Mouse (Mus musculus) liver, embryonic 15.5 days (tissue): ENCODE data around the gene Ift46. TPM values are rescaled to one million over a fixed set of nuclear protein-coding genes. Genes with fewer than 3 reads are reported as not detected.
A peak's percentile ranks its signal among the peaks of the same experiment; 100 is the strongest.
"Not testable (repeated sequence)": the region's sequence is repeated elsewhere in the genome, so short reads cannot be mapped to it uniquely, and the experiment has no call there.

Experiments
- ATAC-seq: fragments of 200-750 bp; cut with Nextera tagmentation; 2 replicates; pipeline ENCODE4 v1.8.0; 2017; ENCODE audit warnings: moderate number of reproducible peaks, mild to moderate bottlenecking, moderate library complexity; ENCODE audit not compliant: insufficient read depth
- H3K27ac ChIP-seq: fragments of 300-500 bp; sonication (generic); replicated peaks from 2 replicates; pipeline ENCODE4 v1.5.1; 2015; ENCODE audit warnings: mild to moderate bottlenecking, inconsistent platforms
- H3K27me3 ChIP-seq: fragments of 300-500 bp; sonication (generic); 2 replicates; pipeline ENCODE4 v1.6.1; 2015; ENCODE audit warnings: mild to moderate bottlenecking, inconsistent platforms
- H3K36me3 ChIP-seq: fragments of 300-500 bp; sonication (generic); replicated peaks from 2 replicates; pipeline ENCODE4 v1.6.1; 2015; ENCODE audit warnings: moderate library complexity, mild to moderate bottlenecking, inconsistent platforms
- H3K4me1 ChIP-seq: fragments of 300-500 bp; sonication (generic); replicated peaks from 2 replicates; pipeline ENCODE4 v1.6.1; 2015; ENCODE audit warnings: inconsistent platforms
- H3K4me2 ChIP-seq: fragments of 300-500 bp; sonication (generic); 2 replicates; pipeline ENCODE4 v1.6.1; 2015; ENCODE audit warnings: moderate library complexity, mild to moderate bottlenecking, inconsistent platforms
- H3K4me3 ChIP-seq: fragments of 300-500 bp; sonication (generic); replicated peaks from 2 replicates; pipeline ENCODE4 v1.5.1; 2015; ENCODE audit warnings: mild to moderate bottlenecking, inconsistent platforms
- H3K9ac ChIP-seq: fragments of 300-500 bp; sonication (generic); 2 replicates; pipeline ENCODE4 v1.6.1; 2015; ENCODE audit warnings: moderate library complexity, mild to moderate bottlenecking, inconsistent platforms
- H3K9me3 ChIP-seq: fragments of 300-500 bp; sonication (generic); replicated peaks from 2 replicates; pipeline ENCODE4 v1.6.1; 2016; ENCODE audit warnings: inconsistent platforms
- WGBS: fragments of 180-500 bp; shearing (Covaris S2); methylation state at CpG from one replicate; pipeline ENCODE4 v1.1.7; 2015; ENCODE audit warnings: mixed read lengths; ENCODE audit not compliant: insufficient replicate concordance; 5-methylcytosine and 5-hydroxymethylcytosine counted together
- polyA plus RNA-seq: library from polyadenylated mRNA; unstranded; fragments of >200 nt; fragmentation: Nextera tagmentation; extraction: Ambion mirVana; gene quantifications from 2 replicates; pipeline ENCODE4 v1.2.1, GENCODE M21; 2015

The Ift46 gene
- polyA plus RNA-seq, 1 experiment from 2014 or later: 19.0 TPM

DNA sequence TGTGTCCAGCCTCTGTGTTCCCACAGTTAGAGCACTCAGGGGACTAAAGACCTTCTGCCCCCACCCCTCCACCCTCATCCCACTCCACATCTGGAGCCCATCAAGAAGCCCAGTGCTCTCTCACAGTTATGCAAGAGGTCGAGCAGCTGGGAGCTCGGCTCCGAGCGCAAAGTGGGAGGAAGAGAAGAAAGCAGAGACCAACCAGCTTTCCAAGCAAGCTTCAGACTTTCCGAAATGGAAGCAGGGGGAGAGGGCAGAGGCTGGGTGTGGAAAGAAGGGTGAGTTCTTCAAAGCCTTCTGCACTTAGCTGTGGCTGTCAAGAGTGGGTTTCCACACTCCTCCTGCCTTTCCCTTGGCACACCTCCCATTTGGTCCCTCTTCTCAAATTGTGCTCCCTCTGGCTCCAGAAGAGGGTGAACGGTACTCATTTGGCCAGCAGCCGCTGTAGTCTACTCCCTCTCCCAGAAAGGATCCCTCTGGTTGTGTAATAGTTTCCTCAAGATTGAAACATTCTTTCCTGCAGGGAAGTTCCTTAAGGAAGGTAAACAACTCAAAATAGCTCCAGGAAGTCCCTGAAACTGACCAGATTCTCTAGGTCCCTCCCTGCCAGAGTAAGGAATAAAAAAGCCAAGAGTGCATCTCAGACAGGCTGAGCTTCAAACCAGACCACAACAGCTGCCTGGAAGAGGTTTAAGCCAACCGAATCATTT, 30.3 kb upstream of the Ift46 start:
- H3K4me1 ChIP-seq: peaks cover 35% of the 10 kb centered on the region
- ATAC-seq: no peak
- no peaks in the 10 kb centered on the region for H3K9me3 ChIP-seq
- H3K36me3 ChIP-seq: peaks cover 4% of the 10 kb centered on the region
- H3K9ac ChIP-seq: no peak overlapping the region
- H3K4me3 ChIP-seq: no peak overlapping the region
- no peak overlapping the region for H3K4me2 ChIP-seq
- 31% methylated on average over 8 of the region's 8 CpGs for WGBS
- no peak overlapping the region for H3K27ac ChIP-seq
- H3K27me3 ChIP-seq: peaks cover 52% of the 10 kb centered on the region

DNA sequence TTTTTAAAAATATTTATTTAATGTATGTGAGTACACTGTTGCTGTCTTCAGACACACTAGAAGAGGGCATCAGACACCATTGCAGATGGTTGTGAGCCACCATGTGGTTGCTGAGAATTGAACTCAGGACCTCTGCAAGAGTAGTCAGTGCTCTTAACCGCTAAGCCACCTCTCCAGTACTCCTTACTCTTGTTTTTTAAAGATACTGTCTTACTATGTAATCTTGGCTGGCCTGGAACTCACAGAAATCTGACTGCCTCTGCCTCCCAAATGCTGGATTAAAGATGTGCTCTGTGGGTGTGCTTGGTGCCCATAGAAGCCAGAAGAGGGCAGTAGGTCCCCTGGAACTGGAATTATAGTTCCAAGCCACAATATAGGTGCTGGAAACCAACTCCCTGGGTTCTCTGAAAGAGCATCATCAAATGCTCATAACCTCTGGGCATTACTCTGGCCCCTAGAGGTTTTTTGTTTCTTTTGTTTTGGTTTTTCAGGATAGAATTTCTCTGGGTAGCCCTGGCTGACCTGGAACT, 27.0 kb upstream of the Ift46 start:
- H3K4me3 ChIP-seq: no peak overlapping the region
- H3K4me1 ChIP-seq: peaks cover 5% of the 10 kb centered on the region; the same call in 1 of the 2 replicates
- H3K9me3 ChIP-seq: no peaks in the 10 kb centered on the region
- H3K9ac ChIP-seq: no peak overlapping the region
- no peak overlapping the region for H3K27ac ChIP-seq
- ATAC-seq: no peak
- H3K36me3 ChIP-seq: peaks cover 37% of the 10 kb centered on the region
- WGBS: 81% methylated on average over 1 of the region's 1 CpGs
- no peak overlapping the region for H3K4me2 ChIP-seq
- peaks cover 19% of the 10 kb centered on the region for H3K27me3 ChIP-seq

DNA sequence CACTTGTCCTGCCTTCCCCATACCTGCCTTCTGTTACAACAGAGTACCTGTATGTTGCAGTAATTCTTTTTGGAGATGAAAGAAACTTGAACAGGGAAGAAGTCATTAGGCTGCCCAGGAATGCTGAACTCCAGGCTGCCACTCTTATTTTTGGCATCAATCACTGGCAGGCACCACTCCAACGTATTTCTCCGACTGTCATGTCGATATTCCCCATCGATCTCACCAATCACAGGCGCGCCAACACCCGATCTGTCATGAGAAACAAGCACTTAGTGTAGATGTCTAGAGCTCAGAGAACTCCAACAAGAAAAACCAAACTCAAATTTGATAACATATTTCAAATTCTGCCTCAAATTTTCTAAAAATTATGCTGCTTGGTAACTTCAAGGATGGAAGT, 22.3 kb upstream of the Ift46 start:
- Histone ChIP-seq H3K4me1 (no peaks in the 10 kb centered on the region), H3K9ac (no peak overlapping the region), H3K27me3 (no peaks in the 10 kb centered on the region), H3K4me2 (no peak overlapping the region), H3K9me3 (no peaks in the 10 kb centered on the region), H3K27ac (no peak overlapping the region), H3K36me3 (peaks cover 83% of the 10 kb centered on the region), H3K4me3 (no peak overlapping the region)
- no peak for ATAC-seq
- 86% methylated on average over 7 of the region's 7 CpGs for WGBS

DNA sequence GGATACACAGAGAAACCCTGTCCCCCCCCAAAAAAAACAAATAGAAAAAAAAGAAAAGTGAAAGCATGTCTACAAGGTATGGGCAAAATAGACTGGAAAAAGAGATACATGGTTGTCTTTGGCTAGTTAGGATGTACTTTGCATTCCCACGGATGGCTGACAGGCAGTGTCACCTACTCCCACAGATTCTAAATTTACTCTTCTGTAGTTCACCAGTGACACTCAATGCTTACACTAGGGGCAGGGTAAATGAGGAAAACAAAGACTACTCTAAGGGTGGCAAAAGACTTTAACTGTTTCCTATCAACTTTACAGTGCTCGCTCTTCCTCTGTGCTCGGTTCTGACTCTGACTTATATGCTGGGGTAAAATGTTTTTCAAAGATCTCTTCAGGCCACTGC, 21.0 kb upstream of the Ift46 start:
- H3K36me3 ChIP-seq: peaks cover 95% of the 10 kb centered on the region

DNA sequence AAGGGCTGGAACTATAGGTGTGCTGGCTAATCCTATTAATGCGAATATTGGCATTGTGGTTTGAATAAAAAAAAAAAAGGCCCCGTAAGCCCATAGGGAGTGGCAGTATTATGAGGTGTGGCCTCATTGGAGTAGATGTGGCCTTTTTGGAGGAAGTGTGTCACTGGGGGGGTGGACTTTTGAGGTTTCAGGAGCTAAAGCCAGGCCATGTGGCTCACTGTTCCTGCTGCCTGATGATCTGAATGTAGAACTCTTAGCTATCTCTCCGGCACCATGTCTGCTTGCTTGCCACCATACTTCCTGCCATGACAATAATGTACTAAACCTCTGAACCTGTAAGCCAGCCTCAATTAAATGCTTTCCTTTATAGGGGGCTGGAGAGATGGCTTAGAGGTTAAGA, 20.4 kb upstream of the Ift46 start:
- Histone ChIP-seq H3K4me3 (no peak overlapping the region), H3K4me2 (no peak overlapping the region), H3K9me3 (no peaks in the 10 kb centered on the region), H3K27me3 (no peaks in the 10 kb centered on the region), H3K9ac (no peak overlapping the region), H3K27ac (no peak overlapping the region), H3K36me3 (peaks cover 99% of the 10 kb centered on the region), H3K4me1 (no peaks in the 10 kb centered on the region)
- 78% methylated on average over 3 of the region's 3 CpGs for WGBS
- no peak for ATAC-seq

More for the DNA sequence above, 21.0 kb upstream of the Ift46 start:
- H3K27ac ChIP-seq: no peak overlapping the region
- 80% methylated on average over 3 of the region's 3 CpGs for WGBS
- ATAC-seq: no peak
- H3K4me3 ChIP-seq: no peak overlapping the region
- H3K4me2 ChIP-seq: no peak overlapping the region
- no peaks in the 10 kb centered on the region for H3K27me3 ChIP-seq
- H3K9me3 ChIP-seq: no peaks in the 10 kb centered on the region
- H3K9ac ChIP-seq: no peak overlapping the region
- no peaks in the 10 kb centered on the region for H3K4me1 ChIP-seq

DNA sequence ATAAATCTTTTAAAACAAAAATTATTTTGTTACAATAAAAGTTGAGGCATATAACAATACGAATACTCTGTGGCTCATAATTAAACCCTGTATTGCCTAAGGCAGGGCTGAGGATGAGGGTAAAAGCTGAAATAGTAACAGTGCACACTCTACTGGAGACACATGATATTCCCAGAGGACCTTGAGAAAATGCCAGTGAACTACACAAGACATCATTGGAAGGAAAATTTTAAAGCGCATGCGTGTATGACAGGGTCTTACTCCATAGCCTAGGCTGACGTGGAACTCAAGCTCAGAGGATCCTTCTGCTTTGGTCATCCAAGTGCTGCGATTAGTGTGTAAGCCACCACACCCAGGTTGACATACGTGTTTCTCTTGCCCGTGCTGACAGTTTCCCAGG, 19.2 kb upstream of the Ift46 start:
- Histone ChIP-seq H3K9ac (no peak overlapping the region), H3K9me3 (no peaks in the 10 kb centered on the region), H3K36me3 (peaks cover 98% of the 10 kb centered on the region), H3K4me3 (no peak overlapping the region), H3K27ac (no peak overlapping the region), H3K4me1 (no peaks in the 10 kb centered on the region), H3K27me3 (no peaks in the 10 kb centered on the region), H3K4me2 (no peak overlapping the region)
- ATAC-seq: no peak
- 87% methylated on average over 7 of the region's 7 CpGs for WGBS

DNA sequence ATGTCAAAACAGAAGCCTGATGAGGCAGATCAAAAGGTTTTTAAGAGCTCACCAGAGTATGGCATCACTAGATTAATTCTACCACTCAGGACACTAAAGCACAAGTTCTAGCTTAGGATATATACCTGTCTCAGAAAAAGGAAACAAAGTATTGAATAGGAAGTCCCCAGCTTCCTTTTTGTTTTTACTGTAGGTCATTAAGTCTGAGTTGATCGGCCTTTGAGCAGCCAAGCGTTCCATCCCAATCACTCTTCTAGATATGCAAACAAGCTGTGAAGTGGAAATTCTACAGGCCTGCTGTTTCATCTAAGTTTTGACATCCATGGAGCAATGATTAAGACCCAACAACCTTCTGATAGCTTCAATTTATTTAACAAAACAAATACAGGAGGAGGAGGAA, 6.8 kb upstream of the Ift46 start:
- no peak overlapping the region for H3K4me3 ChIP-seq
- no peak overlapping the region for H3K27ac ChIP-seq
- 57% methylated on average over 2 of the region's 2 CpGs for WGBS
- no peak for ATAC-seq
- no peak overlapping the region for H3K9ac ChIP-seq
- peaks cover 19% of the 10 kb centered on the region for H3K4me1 ChIP-seq
- H3K9me3 ChIP-seq: no peaks in the 10 kb centered on the region
- H3K4me2 ChIP-seq: no peak overlapping the region
- H3K36me3 ChIP-seq: peaks cover 48% of the 10 kb centered on the region
- H3K27me3 ChIP-seq: no peaks in the 10 kb centered on the region

DNA sequence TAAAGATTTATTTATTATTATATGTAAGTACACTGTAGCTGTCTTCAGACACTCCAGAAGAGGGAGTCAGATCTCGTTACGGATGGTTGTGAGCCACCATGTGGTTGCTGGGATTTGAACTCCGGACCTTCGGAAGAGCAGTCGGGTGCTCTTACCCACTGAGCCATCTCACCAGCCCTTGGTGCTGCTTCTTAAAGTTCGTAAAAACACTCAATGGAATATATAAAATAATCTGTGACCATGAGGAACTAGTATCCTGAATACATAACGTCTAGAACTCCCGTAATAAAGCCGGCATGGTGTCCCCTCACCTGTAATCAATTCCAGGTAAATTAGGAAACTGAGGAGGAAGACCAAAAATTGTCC, 304 bp downstream of the Ift46 start:
- H3K36me3 ChIP-seq, H3K9me3 ChIP-seq, H3K9ac ChIP-seq, H3K27me3 ChIP-seq: not testable (repeated sequence)
- peaks cover 34% of the 10 kb centered on the region for H3K4me1 ChIP-seq
- peak overlapping the region; percentile 19; the same call in 1 of the 2 replicates for H3K27ac ChIP-seq
- WGBS: 35% methylated on average over 8 of the region's 9 CpGs
- peak overlapping the region; percentile 72 for H3K4me2 ChIP-seq
- peak overlapping the region; percentile 99 for H3K4me3 ChIP-seq
- peak; percentile 8; the same call in 1 of the 2 replicates for ATAC-seq

DNA sequence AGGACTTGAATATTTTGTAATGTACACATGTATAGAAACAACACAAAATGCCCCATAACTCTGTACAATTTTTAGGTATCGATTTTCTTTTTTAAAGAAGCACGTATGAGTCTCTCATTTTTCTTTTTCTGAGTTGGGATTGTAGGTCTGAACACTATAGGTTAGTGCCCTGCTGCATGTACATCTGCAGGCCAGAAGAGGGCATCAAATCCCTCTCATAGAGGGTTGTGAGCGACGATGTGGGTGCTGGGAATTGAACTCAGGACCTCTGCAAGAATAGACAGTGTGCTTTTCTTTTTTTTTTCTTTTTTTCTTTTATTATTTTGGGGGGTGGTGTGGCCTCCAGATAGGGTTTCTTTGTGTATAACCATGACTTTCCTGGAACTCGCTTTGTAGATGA, 3.7 kb downstream of the Ift46 start:
- no peak overlapping the region for H3K9ac ChIP-seq
- H3K27me3 ChIP-seq: no peaks in the 10 kb centered on the region
- ATAC-seq: no peak
- H3K4me2 ChIP-seq: no peak overlapping the region
- peaks cover 25% of the 10 kb centered on the region for H3K4me1 ChIP-seq
- H3K27ac ChIP-seq: no peak overlapping the region
- no peaks in the 10 kb centered on the region for H3K9me3 ChIP-seq
- H3K4me3 ChIP-seq: no peak overlapping the region
- 86% methylated on average over 5 of the region's 5 CpGs for WGBS
- H3K36me3 ChIP-seq: peaks cover 4% of the 10 kb centered on the region; the same call in 1 of the 2 replicates

DNA sequence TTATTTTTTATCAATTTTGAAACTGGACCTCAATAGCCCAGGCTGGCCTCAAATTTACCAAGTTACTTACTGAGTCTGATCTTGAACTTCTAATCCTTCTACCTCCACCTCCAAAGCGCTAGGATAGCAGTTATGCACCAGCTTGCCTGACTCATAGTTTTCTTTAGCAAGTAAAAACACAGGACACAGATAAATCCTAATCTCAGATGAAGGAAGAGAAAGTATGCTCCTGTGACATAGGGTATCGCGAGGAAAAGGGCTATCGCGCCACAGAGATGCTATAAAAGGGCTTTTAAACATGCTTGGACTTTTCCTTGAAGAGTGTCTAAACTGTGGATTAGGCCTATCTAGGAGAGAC, 4.7 kb downstream of the Ift46 start:
- no peak for ATAC-seq
- 19% methylated on average over 5 of the region's 5 CpGs for WGBS
- Histone ChIP-seq H3K4me1 (peaks cover 25% of the 10 kb centered on the region), H3K4me2 (peak overlapping the region; percentile 29; the same call in 1 of the 2 replicates), H3K27ac (peak overlapping the region; percentile 63; the same call in 1 of the 2 replicates), H3K9ac (no peak overlapping the region; the same call in 1 of the 2 replicates), H3K4me3 (peak overlapping the region; percentile 79), H3K9me3 (no peaks in the 10 kb centered on the region), H3K27me3 (no peaks in the 10 kb centered on the region), H3K36me3 (peaks cover 4% of the 10 kb centered on the region; the same call in 1 of the 2 replicates)

DNA sequence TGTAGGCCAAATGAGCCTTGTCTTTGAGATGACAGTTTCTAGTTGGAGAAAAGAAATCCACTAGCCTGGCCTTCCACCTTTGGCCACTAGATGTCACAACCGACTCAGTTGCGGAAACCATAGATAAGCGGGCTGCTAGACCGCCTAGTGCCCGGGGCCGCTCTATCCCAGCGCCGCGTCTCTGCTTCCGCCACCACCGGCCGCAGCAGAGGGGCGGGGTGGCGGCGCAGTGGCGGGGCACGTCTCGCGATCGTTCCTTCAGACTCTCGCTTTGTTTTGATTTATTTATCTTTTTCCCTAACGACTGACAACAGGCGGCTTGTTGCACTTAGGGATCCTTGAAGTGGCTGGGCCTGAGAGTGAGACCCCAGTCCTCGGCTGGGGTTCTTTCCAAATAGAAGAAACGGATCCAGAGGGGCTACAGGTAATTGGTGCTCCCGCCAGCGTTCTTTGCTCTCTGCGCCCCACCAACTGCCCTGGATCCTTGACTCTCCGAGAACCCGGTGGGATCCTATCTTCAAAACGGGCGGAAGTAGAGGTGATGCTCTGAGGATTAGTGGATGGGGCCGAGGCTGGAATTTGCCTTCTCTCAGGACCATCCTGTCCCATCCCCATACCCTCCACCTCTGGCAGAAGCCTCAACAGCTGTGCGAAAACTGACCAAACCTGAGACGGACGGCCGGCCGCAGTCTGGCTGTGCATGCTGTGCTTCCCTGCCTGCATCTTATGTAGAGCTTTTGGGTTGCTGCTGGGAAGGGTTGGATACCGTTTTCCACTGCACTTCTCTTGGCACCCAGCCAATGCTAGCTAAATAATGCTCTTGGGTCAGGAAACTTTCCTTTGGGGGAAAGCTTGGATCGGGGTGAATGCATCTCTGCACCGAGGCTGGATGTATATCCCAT, 5.3 kb downstream of the Ift46 start:
- peak; percentile 99 for ATAC-seq
- H3K36me3 ChIP-seq: peaks cover 4% of the 10 kb centered on the region; the same call in 1 of the 2 replicates
- peak overlapping the region; percentile 94 for H3K4me2 ChIP-seq
- H3K9ac ChIP-seq: peak overlapping the region; percentile 64
- peak overlapping the region; percentile 79 for H3K27ac ChIP-seq
- no peaks in the 10 kb centered on the region for H3K27me3 ChIP-seq
- H3K4me1 ChIP-seq: peaks cover 25% of the 10 kb centered on the region
- peak overlapping the region; percentile 79 for H3K4me3 ChIP-seq
- under 1% methylated on average over 41 of the region's 41 CpGs for WGBS
- no peaks in the 10 kb centered on the region for H3K9me3 ChIP-seq
